Mouse (Mus musculus): ENCODE measurements at regions not wholly inside any gene's neighbourhood (a gene's known extent, or its start where the extent isn't known, plus 50 kb on each side); places are given as distances from the start of the nearest gene placed in this dataset.

- H3K27me3 ChIP-seq (ENCODE audit: control insufficient read depth, insufficient read depth, low read length): peaks cover 10% of the 10 kb centered on the region; the same call in 1 of the 2 replicates
- no peak for DNase-seq (ENCODE audit: low spot score)
Measured at GRCm38 (mm10) chr13:98579731-98580130, 57.5 kb downstream of the Tmem174 start.

GRCm38 (mm10) chr13:98578426-98579066 lies 58.7 kb downstream of the Tmem174 start:
- H3K4me3 ChIP-seq (replicated peaks; ENCODE audit: low read length): no peak overlapping the region
- ATAC-seq (ENCODE audit: low FRiP score, low read depth) (no peak), DNase-seq (ENCODE audit: low spot score) (no peak)
- peaks cover 13% of the 10 kb centered on the region for H3K4me1 ChIP-seq (ENCODE audit: control insufficient read depth, insufficient read depth, low read length)
- H3K36me3 ChIP-seq (ENCODE audit: control insufficient read depth, insufficient read depth, low read length): no peaks in the 10 kb centered on the region
- H3K9me3 ChIP-seq (ENCODE audit: control insufficient read depth, low read length): no peaks in the 10 kb centered on the region
- H3K27me3 ChIP-seq (ENCODE audit: control insufficient read depth, insufficient read depth, low read length): peaks cover 9% of the 10 kb centered on the region
- H3K4me2 ChIP-seq (replicated peaks; ENCODE audit: low read depth, low read length, severe bottlenecking): no peak overlapping the region
- H3K9ac ChIP-seq (ENCODE audit: low read depth, low read length, severe bottlenecking): no peak overlapping the region
- no peak for TF ChIP-seq POLR2A (IDR thresholded peaks at IDR 0.05; ENCODE audit: borderline replicate concordance, extremely low read depth, insufficient read depth, insufficient read length)
- WGBS: 55% methylated on average over 11 of the region's 11 CpGs
- no peak overlapping the region for H3K27ac ChIP-seq (replicated peaks; ENCODE audit: low read depth, low read length)

More at GRCm38 (mm10) chr13:98579731-98580130, 57.5 kb downstream of the Tmem174 start:
- TF ChIP-seq POLR2A (IDR thresholded peaks at IDR 0.05; ENCODE audit: borderline replicate concordance, extremely low read depth, insufficient read depth, insufficient read length): no peak
- H3K4me1 ChIP-seq (ENCODE audit: control insufficient read depth, insufficient read depth, low read length): peaks cover 8% of the 10 kb centered on the region; the same call in 1 of the 2 replicates
- H3K9me3 ChIP-seq (ENCODE audit: control insufficient read depth, low read length): no peaks in the 10 kb centered on the region
- no peak overlapping the region for H3K4me2 ChIP-seq (replicated peaks; ENCODE audit: low read depth, low read length, severe bottlenecking)
- H3K36me3 ChIP-seq (ENCODE audit: control insufficient read depth, insufficient read depth, low read length): no peaks in the 10 kb centered on the region
- no peak overlapping the region for H3K4me3 ChIP-seq (replicated peaks; ENCODE audit: low read length)
- no peak overlapping the region for H3K9ac ChIP-seq (ENCODE audit: low read depth, low read length, severe bottlenecking)
- no peak overlapping the region for H3K27ac ChIP-seq (replicated peaks; ENCODE audit: low read depth, low read length)
- WGBS: 88% methylated on average over 3 of the region's 3 CpGs
- ATAC-seq (ENCODE audit: low FRiP score, low read depth): no peak

GRCm38 (mm10) chr13:98576061-98576460 lies 61.1 kb downstream of the Tmem174 start:
- DNase-seq (ENCODE audit: low spot score) (no peak), ATAC-seq (ENCODE audit: low FRiP score, low read depth) (no peak)
- H3K27me3 ChIP-seq (ENCODE audit: control insufficient read depth, insufficient read depth, low read length): peaks cover 32% of the 10 kb centered on the region
- no peak for TF ChIP-seq POLR2A (IDR thresholded peaks at IDR 0.05; ENCODE audit: borderline replicate concordance, extremely low read depth, insufficient read depth, insufficient read length)
- WGBS: 55% methylated on average over 3 of the region's 3 CpGs
- peaks cover 29% of the 10 kb centered on the region for H3K4me1 ChIP-seq (ENCODE audit: control insufficient read depth, insufficient read depth, low read length)
- no peak overlapping the region for H3K9ac ChIP-seq (ENCODE audit: low read depth, low read length, severe bottlenecking)
- no peaks in the 10 kb centered on the region for H3K36me3 ChIP-seq (ENCODE audit: control insufficient read depth, insufficient read depth, low read length)
- no peak overlapping the region for H3K27ac ChIP-seq (replicated peaks; ENCODE audit: low read depth, low read length)
- no peak overlapping the region for H3K4me2 ChIP-seq (replicated peaks; ENCODE audit: low read depth, low read length, severe bottlenecking)
- H3K9me3 ChIP-seq (ENCODE audit: control insufficient read depth, low read length): no peaks in the 10 kb centered on the region
- no peak overlapping the region for H3K4me3 ChIP-seq (replicated peaks; ENCODE audit: low read length)

GRCm38 (mm10) chr13:98574057-98574323 lies 63.2 kb downstream of the Tmem174 start:
- Histone ChIP-seq H3K27me3 (ENCODE audit: control insufficient read depth, insufficient read depth, low read length) (peaks cover 34% of the 10 kb centered on the region), H3K4me3 (replicated peaks; ENCODE audit: low read length) (no peak overlapping the region), H3K9ac (ENCODE audit: low read depth, low read length, severe bottlenecking) (no peak overlapping the region), H3K9me3 (ENCODE audit: control insufficient read depth, low read length) (no peaks in the 10 kb centered on the region), H3K4me1 (ENCODE audit: control insufficient read depth, insufficient read depth, low read length) (peaks cover 29% of the 10 kb centered on the region), H3K27ac (replicated peaks; ENCODE audit: low read depth, low read length) (no peak overlapping the region), H3K4me2 (replicated peaks; ENCODE audit: low read depth, low read length, severe bottlenecking) (0 out of 2 replicates have a peak overlapping the region, but pooled peaks have one; percentile 77), H3K36me3 (ENCODE audit: control insufficient read depth, insufficient read depth, low read length) (no peaks in the 10 kb centered on the region)
- no peak for TF ChIP-seq POLR2A (IDR thresholded peaks at IDR 0.05; ENCODE audit: borderline replicate concordance, extremely low read depth, insufficient read depth, insufficient read length)
- WGBS: 35% methylated on average over 12 of the region's 12 CpGs
- DNase-seq (ENCODE audit: low spot score): no peak
- no peak for ATAC-seq (ENCODE audit: low FRiP score, low read depth)

- Histone ChIP-seq H3K27me3 (ENCODE audit: control insufficient read depth, insufficient read depth, low read length) (peaks cover 34% of the 10 kb centered on the region), H3K4me1 (ENCODE audit: control insufficient read depth, insufficient read depth, low read length) (peaks cover 29% of the 10 kb centered on the region), H3K4me2 (replicated peaks; ENCODE audit: low read depth, low read length, severe bottlenecking) (peak overlapping the region; percentile 77), H3K27ac (replicated peaks; ENCODE audit: low read depth, low read length) (no peak overlapping the region), H3K9me3 (ENCODE audit: control insufficient read depth, low read length) (no peaks in the 10 kb centered on the region), H3K36me3 (ENCODE audit: control insufficient read depth, insufficient read depth, low read length) (no peaks in the 10 kb centered on the region), H3K9ac (ENCODE audit: low read depth, low read length, severe bottlenecking) (peak overlapping the region; percentile 44), H3K4me3 (replicated peaks; ENCODE audit: low read length) (peak overlapping the region; percentile 40)
- no peak for TF ChIP-seq POLR2A (IDR thresholded peaks at IDR 0.05; ENCODE audit: borderline replicate concordance, extremely low read depth, insufficient read depth, insufficient read length)
- DNase-seq (ENCODE audit: low spot score): no peak
- peak; percentile 53; the same call in 1 of the 2 replicates for ATAC-seq (ENCODE audit: low FRiP score, low read depth)
- 20% methylated on average over 39 of the region's 39 CpGs for WGBS
Measured at GRCm38 (mm10) chr13:98573261-98574056, 63.8 kb downstream of the Tmem174 start.
